Mouse (Mus musculus): ENCODE data around the gene Cdk5rap3. TPM values are rescaled to one million over a fixed set of nuclear protein-coding genes. Genes with fewer than 3 reads are reported as not detected.

Cdk5rap3 gene
- polyA plus RNA-seq, 1 experiment from 2014 or later, result 65.5 TPM

- WGBS, result 1% methylated on average over 4 of the region's 5 CpGs
- DNase-seq (ENCODE audit: low spot score), result peak; percentile 79
These were observed 12.4 kb upstream of the Cdk5rap3 start for GRCm38 (mm10) chr11:96928691-96929090.

DNA sequence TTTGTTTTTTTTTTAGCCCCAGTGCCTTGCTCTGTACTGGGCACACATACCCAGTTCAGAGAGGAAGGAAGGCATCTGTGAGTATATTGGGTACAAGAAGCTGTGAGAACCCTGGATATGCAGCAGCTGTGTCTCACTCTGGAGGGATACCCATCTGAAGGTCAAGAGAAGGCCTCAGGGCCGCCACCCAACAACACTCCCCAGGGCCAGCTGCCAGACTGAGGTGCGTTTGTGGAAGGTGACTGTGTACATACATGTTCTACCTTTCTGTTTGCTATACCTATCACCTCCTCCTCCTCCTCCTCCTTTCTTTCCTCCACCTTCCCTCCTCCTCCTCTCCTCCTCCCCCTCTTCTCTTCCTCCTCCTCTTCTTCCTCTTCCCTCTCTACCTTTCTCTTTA, 11.8 kb upstream of the Cdk5rap3 start, which contains the start of gene Prr15l:
Prr15l (plus strand) TSS at position 17 of the 400 bp plus-strand sequence.
- no peak within 1 kb of the TSS for H3K4me3 ChIP-seq (ENCODE audit: low read depth, low read length)
- H3K36me3 ChIP-seq (ENCODE audit: control insufficient read depth, insufficient read depth, low read length), result no peaks in the 10 kb centered on the region
- peak within 1 kb of the TSS; percentile 44; the same call in 1 of the 2 replicates for H3K27ac ChIP-seq (replicated peaks; ENCODE audit: low read depth, low read length)
- peak within 1 kb of the TSS; percentile 24 for H3K4me2 ChIP-seq (ENCODE audit: low read depth, low read length)
- ATAC-seq (ENCODE audit: low read depth) (no peak), DNase-seq (ENCODE audit: low spot score) (no peak)
- H3K4me1 ChIP-seq (ENCODE audit: control insufficient read depth, insufficient read depth, low read length), result peaks cover 4% of the 10 kb centered on the region; the same call in 1 of the 2 replicates
- H3K9me3 ChIP-seq (ENCODE audit: control insufficient read depth, low read length), result no peaks in the 10 kb centered on the region
- WGBS, result 67% methylated on average over 1 of the region's 2 CpGs
- H3K9ac ChIP-seq (ENCODE audit: low read depth, low read length), result peak within 1 kb of the TSS; percentile 25; the same call in 1 of the 2 replicates
- H3K27me3 ChIP-seq (replicated peaks; ENCODE audit: control insufficient read depth, insufficient read depth, low read length), result peaks cover 3% of the 10 kb centered on the region; the same call in 1 of the 2 replicates

More at GRCm38 (mm10) chr11:96928691-96929090, 12.4 kb upstream of the Cdk5rap3 start:
- peak; percentile 88 for ATAC-seq (ENCODE audit: low read depth)
- Histone ChIP-seq H3K36me3 (ENCODE audit: control insufficient read depth, insufficient read depth, low read length) (no peaks in the 10 kb centered on the region), H3K9ac (ENCODE audit: low read depth, low read length) (peak overlapping the region; percentile 25; the same call in 1 of the 2 replicates), H3K27me3 (replicated peaks; ENCODE audit: control insufficient read depth, insufficient read depth, low read length) (peaks cover 3% of the 10 kb centered on the region; the same call in 1 of the 2 replicates), H3K9me3 (ENCODE audit: control insufficient read depth, low read length) (no peaks in the 10 kb centered on the region), H3K4me3 (ENCODE audit: low read depth, low read length) (no peak overlapping the region), H3K27ac (replicated peaks; ENCODE audit: low read depth, low read length) (0 out of 2 replicates have a peak overlapping the region, but pooled peaks have one; percentile 44), H3K4me1 (ENCODE audit: control insufficient read depth, insufficient read depth, low read length) (peaks cover 4% of the 10 kb centered on the region; the same call in 1 of the 2 replicates), H3K4me2 (ENCODE audit: low read depth, low read length) (peak overlapping the region; percentile 24)

DNA sequence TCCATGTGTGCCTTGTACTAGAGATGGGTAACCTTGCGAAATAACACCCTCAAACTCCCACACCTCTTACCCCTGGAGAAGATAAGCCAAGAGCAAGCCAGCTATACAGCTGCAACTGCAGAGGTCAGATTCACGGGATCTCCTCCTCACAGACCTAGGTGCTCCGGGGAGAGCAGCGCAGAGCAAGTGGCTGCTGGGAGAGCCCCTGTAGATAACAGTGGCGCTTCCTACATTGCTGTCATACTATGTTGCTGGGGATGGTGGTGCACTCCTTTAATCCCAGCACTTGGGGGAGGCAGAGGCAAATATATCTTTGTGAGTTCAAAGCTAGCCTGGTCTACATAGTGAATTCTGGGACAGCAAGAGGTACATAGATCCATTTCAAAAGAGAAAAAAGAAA, 10.3 kb upstream of the Cdk5rap3 start:
- H3K9ac ChIP-seq (ENCODE audit: low read depth, low read length), result no peak overlapping the region
- peaks cover 3% of the 10 kb centered on the region; the same call in 1 of the 2 replicates for H3K27me3 ChIP-seq (replicated peaks; ENCODE audit: control insufficient read depth, insufficient read depth, low read length)
- H3K4me1 ChIP-seq (ENCODE audit: control insufficient read depth, insufficient read depth, low read length), result peaks cover under 1% of the 10 kb centered on the region; the same call in 1 of the 2 replicates
- 86% methylated on average over 5 of the region's 5 CpGs for WGBS
- no peak overlapping the region for H3K4me3 ChIP-seq (ENCODE audit: low read depth, low read length)
- H3K36me3 ChIP-seq (ENCODE audit: control insufficient read depth, insufficient read depth, low read length), result no peaks in the 10 kb centered on the region
- ATAC-seq (ENCODE audit: low read depth), result no peak
- H3K9me3 ChIP-seq (ENCODE audit: control insufficient read depth, low read length), result no peaks in the 10 kb centered on the region
- H3K4me2 ChIP-seq (ENCODE audit: low read depth, low read length), result no peak overlapping the region
- no peak overlapping the region for H3K27ac ChIP-seq (replicated peaks; ENCODE audit: low read depth, low read length)
- no peak for DNase-seq (ENCODE audit: low spot score)

DNA sequence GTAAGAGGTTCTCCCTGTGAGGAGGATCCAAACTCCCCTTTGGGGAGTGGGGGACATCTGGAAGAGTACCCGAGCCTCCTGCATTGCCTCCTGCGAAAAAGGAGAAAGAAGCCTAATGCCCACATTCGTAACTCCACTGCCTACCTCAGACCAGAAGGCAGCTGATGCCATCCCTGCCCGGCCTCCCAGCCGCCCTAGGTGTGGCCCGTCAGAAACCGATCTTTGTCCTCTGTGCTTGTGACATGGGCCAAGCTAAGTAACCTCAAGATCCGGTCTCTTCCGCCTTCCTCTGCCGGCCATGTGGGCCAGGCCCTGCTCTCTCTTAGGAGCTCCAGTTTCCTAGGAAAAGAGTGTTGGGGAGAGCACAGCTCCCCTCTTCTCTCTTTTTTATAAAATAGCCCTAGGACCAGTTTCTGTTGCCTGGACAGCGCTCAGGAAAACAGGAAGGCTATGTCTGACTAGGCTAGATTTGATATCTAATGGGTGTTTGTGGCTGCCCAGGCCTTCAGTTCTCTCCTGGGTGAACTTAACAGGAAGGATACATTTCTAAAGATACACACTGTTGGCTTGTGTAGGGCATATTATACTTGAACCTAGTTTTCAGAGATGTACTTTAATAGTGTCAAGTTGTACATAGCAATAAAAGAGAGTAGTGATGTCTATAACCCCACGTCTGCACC, 9.3 kb upstream of the Cdk5rap3 start:
- Histone ChIP-seq H3K9ac (ENCODE audit: low read depth, low read length) (no peak overlapping the region), H3K4me3 (ENCODE audit: low read depth, low read length) (no peak overlapping the region), H3K4me1 (ENCODE audit: control insufficient read depth, insufficient read depth, low read length) (no peaks in the 10 kb centered on the region), H3K36me3 (ENCODE audit: control insufficient read depth, insufficient read depth, low read length) (no peaks in the 10 kb centered on the region), H3K27me3 (replicated peaks; ENCODE audit: control insufficient read depth, insufficient read depth, low read length) (peaks cover 3% of the 10 kb centered on the region; the same call in 1 of the 2 replicates), H3K9me3 (ENCODE audit: control insufficient read depth, low read length) (no peaks in the 10 kb centered on the region), H3K4me2 (ENCODE audit: low read depth, low read length) (no peak overlapping the region), H3K27ac (replicated peaks; ENCODE audit: low read depth, low read length) (no peak overlapping the region)
- 85% methylated on average over 12 of the region's 12 CpGs for WGBS
- ATAC-seq (ENCODE audit: low read depth), result no peak
- no peak for DNase-seq (ENCODE audit: low spot score)

DNA sequence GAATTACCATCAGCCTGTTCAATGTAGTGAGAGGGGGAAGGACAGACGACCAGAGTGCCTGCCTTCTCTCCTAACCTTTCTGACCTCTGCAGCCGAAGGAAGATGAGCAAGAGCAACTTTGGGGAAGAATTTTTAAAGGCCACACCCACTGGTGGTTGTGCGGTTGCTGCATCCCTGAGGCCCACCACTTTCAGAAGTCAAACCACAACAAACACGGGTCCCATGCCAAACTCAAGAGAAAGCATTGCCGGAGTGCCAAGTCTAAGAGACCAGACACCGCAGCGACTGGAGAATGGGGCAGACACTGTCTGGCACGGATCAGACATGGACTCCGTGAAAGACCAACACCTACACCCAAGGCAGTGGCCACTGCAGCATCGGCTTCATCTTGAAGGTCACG, 8.6 kb upstream of the Cdk5rap3 start:
- 75% methylated on average over 11 of the region's 11 CpGs for WGBS
- Histone ChIP-seq H3K4me2 (ENCODE audit: low read depth, low read length) (no peak overlapping the region), H3K36me3 (ENCODE audit: control insufficient read depth, insufficient read depth, low read length) (no peaks in the 10 kb centered on the region), H3K27ac (replicated peaks; ENCODE audit: low read depth, low read length) (no peak overlapping the region), H3K27me3 (replicated peaks; ENCODE audit: control insufficient read depth, insufficient read depth, low read length) (peaks cover 3% of the 10 kb centered on the region; the same call in 1 of the 2 replicates), H3K9ac (ENCODE audit: low read depth, low read length) (no peak overlapping the region), H3K9me3 (ENCODE audit: control insufficient read depth, low read length) (no peaks in the 10 kb centered on the region), H3K4me1 (ENCODE audit: control insufficient read depth, insufficient read depth, low read length) (no peaks in the 10 kb centered on the region), H3K4me3 (ENCODE audit: low read depth, low read length) (no peak overlapping the region)
- ATAC-seq (ENCODE audit: low read depth) (no peak), DNase-seq (ENCODE audit: low spot score) (no peak)

- no peak overlapping the region for H3K4me3 ChIP-seq (ENCODE audit: low read depth, low read length)
- no peak for DNase-seq (ENCODE audit: low spot score)
- no peaks in the 10 kb centered on the region for H3K27me3 ChIP-seq (replicated peaks; ENCODE audit: control insufficient read depth, insufficient read depth, low read length)
- H3K4me1 ChIP-seq (ENCODE audit: control insufficient read depth, insufficient read depth, low read length), result peaks cover 8% of the 10 kb centered on the region
- H3K4me2 ChIP-seq (ENCODE audit: low read depth, low read length), result no peak overlapping the region
- H3K36me3 ChIP-seq (ENCODE audit: control insufficient read depth, insufficient read depth, low read length), result no peaks in the 10 kb centered on the region
- no peak overlapping the region for H3K27ac ChIP-seq (replicated peaks; ENCODE audit: low read depth, low read length)
- H3K9ac ChIP-seq (ENCODE audit: low read depth, low read length), result no peak overlapping the region
- no peak for ATAC-seq (ENCODE audit: low read depth)
- H3K9me3 ChIP-seq (ENCODE audit: control insufficient read depth, low read length), result no peaks in the 10 kb centered on the region
- 51% methylated on average over 6 of the region's 6 CpGs for WGBS
These were observed 2.7 kb upstream of the Cdk5rap3 start for GRCm38 (mm10) chr11:96919003-96919402.

- DNase-seq (ENCODE audit: low spot score) (no peak), ATAC-seq (ENCODE audit: low read depth) (no peak)
- Histone ChIP-seq H3K36me3 (ENCODE audit: control insufficient read depth, insufficient read depth, low read length) (no peaks in the 10 kb centered on the region), H3K9me3 (ENCODE audit: control insufficient read depth, low read length) (no peaks in the 10 kb centered on the region), H3K4me3 (ENCODE audit: low read depth, low read length) (no peak overlapping the region), H3K27me3 (replicated peaks; ENCODE audit: control insufficient read depth, insufficient read depth, low read length) (no peaks in the 10 kb centered on the region), H3K27ac (replicated peaks; ENCODE audit: low read depth, low read length) (no peak overlapping the region), H3K9ac (ENCODE audit: low read depth, low read length) (no peak overlapping the region), H3K4me2 (ENCODE audit: low read depth, low read length) (no peak overlapping the region), H3K4me1 (ENCODE audit: control insufficient read depth, insufficient read depth, low read length) (peaks cover 8% of the 10 kb centered on the region)
- 89% methylated on average over 6 of the region's 6 CpGs for WGBS
These were observed 1.1 kb upstream of the Cdk5rap3 start for GRCm38 (mm10) chr11:96917415-96917814.

DNA sequence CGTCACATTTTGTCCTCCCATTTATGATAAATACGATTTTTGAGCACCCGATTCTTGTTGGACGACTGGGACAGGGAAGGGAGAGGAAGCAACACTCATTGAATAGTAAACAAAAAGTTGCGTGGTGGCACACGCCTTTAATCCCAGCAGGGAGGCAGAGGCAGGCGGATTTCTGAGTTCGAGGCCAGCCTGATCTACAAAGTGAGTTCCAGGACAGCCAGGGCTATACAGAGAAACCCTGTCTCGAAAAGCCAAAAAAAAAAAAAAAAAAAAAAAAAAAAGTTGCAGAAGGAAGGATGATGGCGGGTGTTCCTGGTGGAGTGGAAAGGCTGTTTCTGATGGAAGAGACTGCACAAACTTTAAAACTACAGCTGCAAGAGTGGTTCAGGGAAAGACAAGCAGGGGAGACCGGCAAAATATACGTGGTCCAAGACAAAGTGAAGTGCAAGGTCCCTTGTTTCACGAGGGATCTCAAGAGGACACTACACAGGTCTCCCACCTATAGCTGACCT, 645 bp upstream of the Cdk5rap3 start:
- DNase-seq (ENCODE audit: low spot score), result no peak
- Histone ChIP-seq H3K4me1 (ENCODE audit: control insufficient read depth, insufficient read depth, low read length) (peaks cover 8% of the 10 kb centered on the region), H3K27me3 (replicated peaks; ENCODE audit: control insufficient read depth, insufficient read depth, low read length) (no peaks in the 10 kb centered on the region), H3K4me2 (ENCODE audit: low read depth, low read length) (peak overlapping the region; percentile 50), H3K4me3 (ENCODE audit: low read depth, low read length) (peak overlapping the region; percentile 35), H3K36me3 (ENCODE audit: control insufficient read depth, insufficient read depth, low read length) (peaks cover 3% of the 10 kb centered on the region), H3K9ac (ENCODE audit: low read depth, low read length) (peak overlapping the region; percentile 41; the same call in 1 of the 2 replicates), H3K9me3 (ENCODE audit: control insufficient read depth, low read length) (no peaks in the 10 kb centered on the region), H3K27ac (replicated peaks; ENCODE audit: low read depth, low read length) (no peak overlapping the region)
- 30% methylated on average over 13 of the region's 13 CpGs for WGBS
- peak; percentile 1; the same call in 1 of the 2 replicates for ATAC-seq (ENCODE audit: low read depth)

All from embryonic facial prominence, embryonic 14.5 days (tissue).